Mouse (Mus musculus): ENCODE results near the gene Ccdc93.

The Ccdc93 gene

GRCm38 (mm10) chr1:121430938-121431928, at the start of gene Ccdc93:
Gene Ccdc93, plus strand, starts transcription at chr1:121431049.
- DNase-seq (ENCODE audit: low spot score in 2 of 2): peak; percentile 98 to 99

- DNase-seq (ENCODE audit: low spot score in 2 of 2): no peak
Measured at GRCm38 (mm10) chr1:121381562-121381961, 49.3 kb upstream of the Ccdc93 start.

- DNase-seq (ENCODE audit: low spot score in 2 of 2): no peak
Measured at GRCm38 (mm10) chr1:121388312-121388711, 42.5 kb upstream of the Ccdc93 start.

GRCm38 (mm10) chr1:121388732-121389131, 42.1 kb upstream of the Ccdc93 start:
- DNase-seq (ENCODE audit: low spot score in 2 of 2): no peak

GRCm38 (mm10) chr1:121389574-121389973, 41.3 kb upstream of the Ccdc93 start:
- DNase-seq (ENCODE audit: low spot score in 2 of 2): no peak

- no peak for DNase-seq (ENCODE audit: low spot score in 2 of 2)
Measured at GRCm38 (mm10) chr1:121390003-121390402, 40.8 kb upstream of the Ccdc93 start.

- DNase-seq (ENCODE audit: low spot score in 2 of 2): no peak
Measured at GRCm38 (mm10) chr1:121390421-121390820, 40.4 kb upstream of the Ccdc93 start.

GRCm38 (mm10) chr1:121390855-121391254, 40.0 kb upstream of the Ccdc93 start:
- no peak for DNase-seq (ENCODE audit: low spot score in 2 of 2)

GRCm38 (mm10) chr1:121393117-121393516, 37.7 kb upstream of the Ccdc93 start:
- DNase-seq (ENCODE audit: low spot score in 2 of 2): no peak

- no peak for DNase-seq (ENCODE audit: low spot score in 2 of 2)
Measured at GRCm38 (mm10) chr1:121394764-121395163, 36.1 kb upstream of the Ccdc93 start.

- DNase-seq (ENCODE audit: low spot score in 2 of 2): no peak
Measured at GRCm38 (mm10) chr1:121396501-121396900, 34.3 kb upstream of the Ccdc93 start.

GRCm38 (mm10) chr1:121398231-121398630, 32.6 kb upstream of the Ccdc93 start:
- no peak for DNase-seq (ENCODE audit: low spot score in 2 of 2)

GRCm38 (mm10) chr1:121398986-121399881, 31.6 kb upstream of the Ccdc93 start:
- no peak for DNase-seq (ENCODE audit: low spot score in 2 of 2)

- DNase-seq (ENCODE audit: low spot score in 2 of 2): no peak
Measured at GRCm38 (mm10) chr1:121400243-121400642, 30.6 kb upstream of the Ccdc93 start.

GRCm38 (mm10) chr1:121419084-121419483, 11.8 kb upstream of the Ccdc93 start:
- DNase-seq (ENCODE audit: low spot score in 2 of 2): no peak

- no peak for DNase-seq (ENCODE audit: low spot score in 2 of 2)
Measured at GRCm38 (mm10) chr1:121419569-121420265, 11.1 kb upstream of the Ccdc93 start.

GRCm38 (mm10) chr1:121430183-121430937, 489 bp upstream of the Ccdc93 start:
- DNase-seq (ENCODE audit: low spot score in 2 of 2): no peak

GRCm38 (mm10) chr1:121435981-121436380, 5.1 kb downstream of the Ccdc93 start:
- no peak for DNase-seq (ENCODE audit: low spot score in 2 of 2)

GRCm38 (mm10) chr1:121440535-121441381, 9.9 kb downstream of the Ccdc93 start:
- DNase-seq (ENCODE audit: low spot score in 2 of 2): peak; percentile 11 to 40

- no peak for DNase-seq (ENCODE audit: low spot score in 2 of 2)
Measured at GRCm38 (mm10) chr1:121444147-121444546, 13.3 kb downstream of the Ccdc93 start.

All from natural killer cell, adult 2 months (primary cell).